In genomic region chr12:80706915-80707604, GRCm38 (mm10) we compare ENCODE assay signal across 11 mouse cellular contexts. TPM values are rescaled to one million over a fixed set of nuclear protein-coding genes. Genes with fewer than 3 reads are reported as not detected.
DNase-seq lines count a peak whose midpoint lies in the region; ATAC-seq and TF ChIP-seq lines count a peak whose summit lies in the region.
"Had no signal": no experiment of that assay in that cellular context is flagged by ENCODE, and none has a peak within 500 bp of the region (broad histone marks: within the 10 kb centered on the region; RNA-seq: fewer than 3 reads in every experiment).

No protein-coding gene starts in this region.

- no peak for TF ChIP-seq CTCF in layer of hippocampus, adult 2 months (conservative IDR thresholded peaks at IDR 0.05)

- H3K4me3 ChIP-seq in layer of hippocampus, adult 2 months: no peak overlapping the region
- no peak overlapping the region for H3K4me3 ChIP-seq in embryonic facial prominence, embryonic 15.5 days (replicated peaks)

- H3K4me1 ChIP-seq in embryonic facial prominence, embryonic 15.5 days: peaks cover 11% of the 10 kb centered on the region

- H3K27ac ChIP-seq in layer of hippocampus, adult 2 months: peak overlapping the region; percentile 83
- H3K27ac ChIP-seq in embryonic facial prominence, embryonic 15.5 days (replicated peaks): no peak overlapping the region

- no peak overlapping the region for H3K9ac ChIP-seq in embryonic facial prominence, embryonic 15.5 days

- H3K9me3 ChIP-seq in embryonic facial prominence, embryonic 15.5 days (replicated peaks): no peaks in the 10 kb centered on the region

- no peaks in the 10 kb centered on the region for H3K36me3 ChIP-seq in embryonic facial prominence, embryonic 15.5 days

- peak; percentile 35; the same call in 1 of the 2 replicates for ATAC-seq in embryonic facial prominence, embryonic 15.5 days (ENCODE audit: insufficient number of reproducible peaks, low FRiP score, low TSS enrichment, low read depth)
- ATAC-seq: activated CD4-positive, CD25-positive, alpha-beta regulatory T cell, adult 4 months had no signal

- no peak overlapping the region for H3K4me2 ChIP-seq in embryonic facial prominence, embryonic 15.5 days (replicated peaks)
- H3K4me2 ChIP-seq: heart, embryonic 11.5 days had no signal

- 29% methylated on average over 6 of the region's 6 CpGs for WGBS in embryonic facial prominence, embryonic 15.5 days

- no peaks in the 10 kb centered on the region for H3K27me3 ChIP-seq in embryonic facial prominence, embryonic 15.5 days

- DNase-seq in layer of hippocampus, adult 2 months (ENCODE audit: low spot score in 2 of 2): peak; percentile 24 to 26
- DNase-seq in layer of hippocampus, adult 9-11 months: no peak
- DNase-seq in right cerebral cortex, postnatal 4 days: peak; percentile 41
- DNase-seq in right cerebral cortex, postnatal 14 days: no peak
- no peak for DNase-seq in heart, adult 8-10 months (ENCODE audit: low spot score)
- no peak for DNase-seq in adrenal gland, postnatal 36 days
- DNase-seq: kidney, adult 11 months; right cerebral cortex, postnatal 25 days had no signal

RNA-seq across cellular contexts. Expression of gene Plekhd1, which starts 14.7 kb away (rescaled TPM):
- 1 to 10 TPM; 5.6 to 6.5 TPM for total RNA-seq in layer of hippocampus, adult 2 months (2021)
- 0.32 and 0.39 TPM in 2 replicates for polyA plus RNA-seq in embryonic facial prominence, embryonic 15.5 days (2015; fragmentation: Nextera tagmentation; extraction: Ambion mirVana)
- under 1 TPM in 2 of 4 experiments, not detected in 2; 0.09 to 0.20 TPM for total RNA-seq in heart, adult 8-10 months (2022)
- not detected for total RNA-seq in adrenal gland, postnatal 36 days (2021)

RNA-seq across cellular contexts. Expression of gene Ccdc177, which starts 53.4 kb away (rescaled TPM):
- 10 to 100 TPM; 18.4 to 18.6 TPM for total RNA-seq in layer of hippocampus, adult 2 months (2021)
- 0.13 and 0.17 TPM in 2 replicates for polyA plus RNA-seq in embryonic facial prominence, embryonic 15.5 days (2015; fragmentation: Nextera tagmentation; extraction: Ambion mirVana)
- total RNA-seq in heart, adult 8-10 months (2022): under 1 TPM in 1 of 4 experiments, not detected in 3; 0.08 TPM
- not detected for total RNA-seq in adrenal gland, postnatal 36 days (2021)
- polyA plus RNA-seq: activated CD4-positive, CD25-positive, alpha-beta regulatory T cell, adult 4 months; heart, embryonic 11.5 days had no signal

Comparison
In these comparisons a context has a peak if more than half of its experiments do, and no peak if none do; other contexts are left out.
1. DNase-seq: peak in layer of hippocampus, adult 2 months (2 of 2) and right cerebral cortex, postnatal 4 days (single experiment); none in layer of hippocampus, adult 9-11 months (single experiment), right cerebral cortex, postnatal 14 days (single experiment), heart, adult 8-10 months (single experiment) and adrenal gland, postnatal 36 days (0 of 2).
2. RNA of gene Plekhd1, which starts 14.7 kb away (total RNA-seq): 5.6 to 6.5 TPM in layer of hippocampus, adult 2 months; not detected in adrenal gland, postnatal 36 days and 0.09 to 0.20 TPM in heart, adult 8-10 months; every median in the first group is over 4 times any median in the second.
3. RNA of gene Ccdc177, which starts 53.4 kb away (total RNA-seq): 18.4 to 18.6 TPM in layer of hippocampus, adult 2 months; 0.08 TPM in heart, adult 8-10 months and not detected in adrenal gland, postnatal 36 days; every median in the first group is over 10 times any median in the second.